Mouse (Mus musculus) cerebellum, adult 2 months (tissue): ENCODE measurements at regions not wholly inside any gene's neighbourhood (a gene's known extent, or its start where the extent isn't known, plus 50 kb on each side); places are given as distances from the start of the nearest gene placed in this dataset.

Experiments used
- CTCF ChIP-seq: fragments of 200-500 bp; IDR thresholded peaks from 2 replicates; pipeline ENCODE4 v1.5.1; 2011; ENCODE audit warnings: low read depth, mild to moderate bottlenecking, control low read depth, low read length, moderate library complexity, borderline replicate concordance; ENCODE audit not compliant: insufficient read depth
- POLR2A ChIP-seq: fragments of 200-500 bp; IDR thresholded peaks from 2 replicates; pipeline ENCODE4 v1.6.1; 2011; ENCODE audit warnings: low read length, control low read depth, borderline replicate concordance; ENCODE audit not compliant: insufficient read depth

DNA sequence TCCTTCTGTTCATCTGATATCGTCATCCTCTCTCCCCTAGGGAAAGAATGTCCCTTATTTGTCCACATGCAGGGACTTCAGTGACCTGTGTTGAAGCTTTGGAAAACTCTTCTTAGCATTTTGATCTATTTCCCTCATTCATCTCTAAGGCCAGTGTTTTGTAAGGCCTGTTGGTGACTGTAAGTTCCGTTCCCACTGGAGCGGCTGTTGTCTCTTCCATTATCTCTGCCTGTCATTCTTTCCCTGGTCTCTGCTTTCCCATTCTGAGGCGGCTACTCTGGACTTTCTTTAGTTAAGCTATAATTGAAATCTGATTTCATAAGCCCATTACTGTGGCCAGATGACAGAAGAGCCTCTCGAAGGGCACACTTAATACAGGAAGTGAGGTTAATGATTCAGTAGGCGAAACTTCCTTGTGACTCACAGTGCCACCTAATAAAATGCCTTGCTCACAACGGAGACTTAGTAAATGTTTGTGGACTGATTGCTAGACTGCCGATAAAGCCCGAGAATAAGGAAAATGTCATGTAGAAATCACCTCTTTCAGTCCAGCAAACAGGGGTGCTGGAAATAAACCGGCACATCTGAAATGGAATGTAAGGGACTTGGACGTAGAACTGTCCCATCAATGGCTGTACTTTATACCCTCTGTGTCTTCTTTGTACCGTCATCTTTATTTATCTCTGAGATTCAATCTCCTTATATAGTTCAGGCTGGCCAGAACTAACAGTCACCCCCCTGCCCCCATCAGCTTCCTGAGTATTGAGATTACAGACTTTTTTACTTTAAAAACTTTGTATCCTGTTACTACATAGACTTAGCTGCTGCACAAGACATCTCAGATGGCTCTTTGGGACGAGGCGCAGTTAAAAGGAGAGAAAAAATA is 250.1 kb downstream of the Klf5 start:
- no peak for TF ChIP-seq POLR2A
- TF ChIP-seq CTCF = no peak
